In genomic region chr13:62916675-62917074, GRCm38 (mm10) we compare ENCODE assay signal across 16 mouse cellular contexts. TPM values are rescaled to one million over a fixed set of nuclear protein-coding genes. Genes with fewer than 3 reads are reported as not detected.
DNase-seq lines count a peak whose midpoint lies in the region; ATAC-seq and TF ChIP-seq lines count a peak whose summit lies in the region.
"Had no signal": no experiment of that assay in that cellular context is flagged by ENCODE, and none has a peak within 500 bp of the region (broad histone marks: within the 10 kb centered on the region; RNA-seq: fewer than 3 reads in every experiment).

No protein-coding gene starts in this region.

- TF ChIP-seq CTCF in liver, postnatal 0 days (IDR thresholded peaks at IDR 0.05; ENCODE audit: low read depth): no peak
- no peak for TF ChIP-seq CTCF in Patski (IDR thresholded peaks at IDR 0.05)

- H3K4me1 ChIP-seq in liver, postnatal 0 days (ENCODE audit: insufficient read depth): peaks cover 1% of the 10 kb centered on the region; the same call in 1 of the 2 replicates
- H3K4me1 ChIP-seq in liver, embryonic 12.5 days: peaks cover 11% of the 10 kb centered on the region
- peaks cover 3% of the 10 kb centered on the region; the same call in 1 of the 2 replicates for H3K4me1 ChIP-seq in forebrain, embryonic 16.5 days (replicated peaks; ENCODE audit: control insufficient read depth, insufficient read depth, low read length)
- H3K4me1 ChIP-seq in midbrain, embryonic 14.5 days (ENCODE audit: control insufficient read depth, insufficient read depth, low read length): no peaks in the 10 kb centered on the region
- H3K4me1 ChIP-seq: hindbrain, embryonic 10.5 days; megakaryocyte, embryonic 14.5 days; neural tube, embryonic 15.5 days had no signal

- H3K9ac ChIP-seq in liver, postnatal 0 days (replicated peaks): no peak overlapping the region
- no peak overlapping the region for H3K9ac ChIP-seq in liver, embryonic 12.5 days
- no peak overlapping the region for H3K9ac ChIP-seq in forebrain, embryonic 16.5 days (replicated peaks; ENCODE audit: low read depth, low read length)
- H3K9ac ChIP-seq in midbrain, embryonic 14.5 days (replicated peaks; ENCODE audit: low read length): no peak overlapping the region
- H3K9ac ChIP-seq: neural tube, embryonic 15.5 days had no signal

- 0 out of 2 replicates have a peak overlapping the region, but pooled peaks have one; percentile 7 for H3K27ac ChIP-seq in liver, postnatal 0 days (ENCODE audit: low read depth)
- H3K27ac ChIP-seq in liver, embryonic 12.5 days: no peak overlapping the region
- no peak overlapping the region for H3K27ac ChIP-seq in forebrain, embryonic 16.5 days (ENCODE audit: low read length)
- no peak overlapping the region for H3K27ac ChIP-seq in midbrain, embryonic 14.5 days (replicated peaks; ENCODE audit: low read depth, low read length)
- H3K27ac ChIP-seq: hindbrain, embryonic 10.5 days; neural tube, embryonic 15.5 days had no signal

- in situ Hi-C loops in Patski (cut with MboI; ENCODE audit: low pct_unique_long_range_greater_than_20kb): loop anchor here (25.0 kb wide), 1 partner anchor 1121 kb away; no protein-coding TSS in a partner anchor

- TF ChIP-seq EP300 in liver, postnatal 0 days (IDR thresholded peaks at IDR 0.05; ENCODE audit: low read depth): no peak

- ATAC-seq in liver, postnatal 0 days: peak; percentile 69
- ATAC-seq in liver, embryonic 12.5 days: no peak
- peak; percentile 44 for ATAC-seq in Patski
- no peak for ATAC-seq in forebrain, embryonic 16.5 days
- no peak for ATAC-seq in midbrain, embryonic 14.5 days (ENCODE audit: low FRiP score, low TSS enrichment)

- H3K4me3 ChIP-seq in liver, postnatal 0 days (ENCODE audit: low read depth, low read length): no peak overlapping the region
- H3K4me3 ChIP-seq in liver, embryonic 12.5 days: no peak overlapping the region
- H3K4me3 ChIP-seq in forebrain, embryonic 16.5 days (replicated peaks; ENCODE audit: low read length): no peak overlapping the region
- no peak overlapping the region for H3K4me3 ChIP-seq in midbrain, embryonic 14.5 days (replicated peaks; ENCODE audit: low read depth, low read length)
- H3K4me3 ChIP-seq: hindbrain, embryonic 10.5 days; megakaryocyte, embryonic 14.5 days; neural tube, embryonic 15.5 days had no signal

- peak; percentile 9 to 23 for DNase-seq in cerebellum, postnatal 14 days
- no peak for DNase-seq in cerebellum, adult 9-10 months
- DNase-seq in liver, postnatal 0 days: no peak
- DNase-seq in Patski (ENCODE audit: low read depth, low spot score): no peak
- DNase-seq in lung, postnatal 10 days: peak; percentile 41
- no peak for DNase-seq in midbrain, embryonic 14.5 days
- DNase-seq: cerebellum, adult 2 months; gastrocnemius, postnatal 25 days; layer of hippocampus, postnatal 36 days; right cerebral cortex, postnatal 14 days had no signal

- H3K27me3 ChIP-seq in liver, postnatal 0 days (ENCODE audit: insufficient read depth, low read length): no peaks in the 10 kb centered on the region
- H3K27me3 ChIP-seq in liver, embryonic 12.5 days (replicated peaks): no peaks in the 10 kb centered on the region
- no peaks in the 10 kb centered on the region for H3K27me3 ChIP-seq in Patski
- H3K27me3 ChIP-seq in forebrain, embryonic 16.5 days (replicated peaks; ENCODE audit: control insufficient read depth, insufficient read depth, low read length): no peaks in the 10 kb centered on the region
- H3K27me3 ChIP-seq in midbrain, embryonic 14.5 days (ENCODE audit: control insufficient read depth, insufficient read depth, low read length): no peaks in the 10 kb centered on the region
- H3K27me3 ChIP-seq: neural tube, embryonic 15.5 days had no signal

- no peaks in the 10 kb centered on the region for H3K9me3 ChIP-seq in liver, postnatal 0 days (ENCODE audit: low read length)
- no peaks in the 10 kb centered on the region for H3K9me3 ChIP-seq in liver, embryonic 12.5 days (replicated peaks)
- H3K9me3 ChIP-seq in forebrain, embryonic 16.5 days (ENCODE audit: control insufficient read depth, low read length): no peaks in the 10 kb centered on the region
- H3K9me3 ChIP-seq in midbrain, embryonic 14.5 days (ENCODE audit: control insufficient read depth, low read length): no peaks in the 10 kb centered on the region
- H3K9me3 ChIP-seq: hindbrain, embryonic 10.5 days; neural tube, embryonic 15.5 days had no signal

- WGBS in liver, postnatal 0 days (ENCODE audit: insufficient replicate concordance): 36% methylated on average over 4 of the region's 4 CpGs
- 46% methylated on average over 4 of the region's 4 CpGs for WGBS in liver, embryonic 12.5 days (ENCODE audit: insufficient replicate concordance)
- 64% methylated on average over 4 of the region's 4 CpGs for WGBS in forebrain, embryonic 16.5 days
- WGBS in midbrain, embryonic 14.5 days: 86% methylated on average over 4 of the region's 4 CpGs

- CTCF ChIA-PET in Patski (lab: Charles Lee): interaction anchor here (1.5 kb wide), 1 partner anchor 27 kb away, joined by 4 read pairs; no protein-coding TSS in a partner anchor

- no peak overlapping the region for H3K4me2 ChIP-seq in liver, postnatal 0 days (ENCODE audit: low read depth, low read length)
- no peak overlapping the region for H3K4me2 ChIP-seq in liver, embryonic 12.5 days
- no peak overlapping the region for H3K4me2 ChIP-seq in forebrain, embryonic 16.5 days (ENCODE audit: low read length)
- H3K4me2 ChIP-seq in midbrain, embryonic 14.5 days (ENCODE audit: low read length): no peak overlapping the region
- H3K4me2 ChIP-seq: neural tube, embryonic 15.5 days had no signal

- POLR2A ChIA-PET in Patski (lab: Charles Lee): no interaction called here

- no peaks in the 10 kb centered on the region for H3K36me3 ChIP-seq in liver, postnatal 0 days (replicated peaks; ENCODE audit: insufficient read depth, low read length)
- no peaks in the 10 kb centered on the region for H3K36me3 ChIP-seq in liver, embryonic 12.5 days
- no peaks in the 10 kb centered on the region for H3K36me3 ChIP-seq in forebrain, embryonic 16.5 days (ENCODE audit: control insufficient read depth, insufficient read depth)
- H3K36me3 ChIP-seq in midbrain, embryonic 14.5 days (ENCODE audit: control insufficient read depth, insufficient read depth, low read length): no peaks in the 10 kb centered on the region
- H3K36me3 ChIP-seq: hindbrain, embryonic 10.5 days; neural tube, embryonic 15.5 days had no signal

RNA-seq across cellular contexts. Expression of gene Fbp1, which starts 28.6 kb away (rescaled TPM):
- 2,442 and 2,581 TPM in 2 replicates for polyA plus RNA-seq in liver, postnatal 0 days (2015; fragmentation: Nextera tagmentation; extraction: Ambion mirVana)
- not detected in 2 replicates for polyA plus RNA-seq in liver, embryonic 12.5 days (2016; fragmentation: Nextera tagmentation; extraction: Ambion mirVana)
- polyA plus RNA-seq in Patski (2021): not detected
- 0.21 TPM in 1 of 2 replicates, not detected in the other for polyA plus RNA-seq in forebrain, embryonic 16.5 days (2015; fragmentation: Nextera tagmentation; extraction: Ambion mirVana)
- polyA plus RNA-seq in midbrain, embryonic 14.5 days (2014; fragmentation: Nextera tagmentation; extraction: Ambion mirVana): not detected in 2 replicates
- polyA plus RNA-seq: C2C12; cerebellum, adult 2 months had no signal

RNA-seq across cellular contexts. Expression of gene 2010111I01Rik, which starts 48.0 kb away (rescaled TPM):
- 20.0 and 22.9 TPM in 2 replicates for polyA plus RNA-seq in liver, postnatal 0 days (2015; fragmentation: Nextera tagmentation; extraction: Ambion mirVana)
- polyA plus RNA-seq in liver, embryonic 12.5 days (2016; fragmentation: Nextera tagmentation; extraction: Ambion mirVana): 17.2 and 19.6 TPM in 2 replicates
- polyA plus RNA-seq in Patski (2021): 98.5 TPM
- 30.0 and 30.5 TPM in 2 replicates for polyA plus RNA-seq in forebrain, embryonic 16.5 days (2015; fragmentation: Nextera tagmentation; extraction: Ambion mirVana)
- polyA plus RNA-seq in midbrain, embryonic 14.5 days (2014; fragmentation: Nextera tagmentation; extraction: Ambion mirVana): 23.0 and 32.0 TPM in 2 replicates

RNA-seq across cellular contexts. Expression of gene Fbp2, which starts 58.5 kb away (rescaled TPM):
- polyA plus RNA-seq in liver, postnatal 0 days (2015; fragmentation: Nextera tagmentation; extraction: Ambion mirVana): 0.89 and 1.3 TPM in 2 replicates
- not detected in 2 replicates for polyA plus RNA-seq in liver, embryonic 12.5 days (2016; fragmentation: Nextera tagmentation; extraction: Ambion mirVana)
- 0.32 TPM for polyA plus RNA-seq in Patski (2021)
- polyA plus RNA-seq in forebrain, embryonic 16.5 days (2015; fragmentation: Nextera tagmentation; extraction: Ambion mirVana): 0.36 and 0.41 TPM in 2 replicates
- 0.83 and 0.90 TPM in 2 replicates for polyA plus RNA-seq in midbrain, embryonic 14.5 days (2014; fragmentation: Nextera tagmentation; extraction: Ambion mirVana)
- polyA plus RNA-seq: C2C12; cerebellum, adult 2 months; hindbrain, embryonic 10.5 days had no signal

Comparison
In these comparisons a context has a peak if more than half of its experiments do, and no peak if none do; other contexts are left out.
1. DNase-seq: peak in cerebellum, postnatal 14 days (2 of 2) and lung, postnatal 10 days (single experiment); none in cerebellum, adult 9-10 months (single experiment), liver, postnatal 0 days (single experiment), Patski (single experiment) and midbrain, embryonic 14.5 days (single experiment).
2. ATAC-seq: peak in liver, postnatal 0 days (single experiment) and Patski (single experiment); none in liver, embryonic 12.5 days (single experiment), forebrain, embryonic 16.5 days (single experiment) and midbrain, embryonic 14.5 days (single experiment).
3. RNA of gene Fbp1, which starts 28.6 kb away (polyA plus RNA-seq): 2,442 to 2,581 TPM in liver, postnatal 0 days; 0.21 TPM in forebrain, embryonic 16.5 days, not detected in liver, embryonic 12.5 days, not detected in Patski (single experiment) and not detected in midbrain, embryonic 14.5 days; every median in the first group is over 1,000 times any median in the second.